Mouse (Mus musculus) frontal cortex, postnatal 36 days (tissue): Measurements from ENCODE around the gene BC035044.
"Not testable (repeated sequence)": the region's sequence is repeated elsewhere in the genome, so short reads cannot be mapped to it uniquely, and the experiment has no call there.

Experiments used
- DNase-seq, 2 experiments: peaks; one replicate each; pipeline ENCODE4 v3.0.0; 2022; ENCODE audit warnings: low spot score in 2 of 2

The BC035044 gene

DNA sequence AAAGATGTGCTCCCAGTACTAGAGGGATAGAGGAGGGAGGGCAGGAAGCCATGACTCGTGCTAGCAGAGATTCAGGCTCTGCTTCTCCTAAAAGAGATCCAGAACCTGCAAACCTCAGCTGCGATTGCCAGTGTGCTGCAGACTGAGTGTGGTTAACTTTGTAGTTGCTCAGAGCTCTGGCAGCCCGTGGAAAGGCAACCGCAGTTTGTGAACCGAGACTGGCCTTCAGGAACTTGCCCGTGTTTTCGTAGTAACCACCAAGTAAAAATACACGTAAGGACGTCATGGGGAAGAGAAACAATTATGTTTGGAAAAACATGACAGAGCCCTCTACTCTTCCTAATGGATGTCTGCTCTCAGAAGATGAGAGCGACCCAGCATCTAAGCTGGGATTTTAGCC is 57.9 kb downstream of the BC035044 start:
- no peak for DNase-seq

DNA sequence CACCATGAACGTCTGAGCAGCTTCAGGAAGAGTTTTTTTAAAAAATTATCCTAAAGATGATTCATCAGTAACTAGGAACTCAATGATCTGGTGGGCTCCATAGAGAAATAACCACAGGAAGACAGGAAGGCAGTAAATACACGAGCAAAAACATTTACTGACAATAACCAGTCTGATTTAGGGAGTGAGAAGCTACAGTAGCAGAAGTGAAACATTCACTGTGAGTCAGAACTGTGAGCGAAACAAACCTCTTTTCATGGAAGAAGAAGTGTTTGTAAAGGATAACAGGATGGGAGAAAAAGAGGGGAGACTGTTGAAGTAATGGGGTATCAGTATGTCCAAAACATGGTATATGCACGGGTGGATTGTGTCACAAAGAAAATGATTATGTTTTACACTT is 61.1 kb downstream of the BC035044 start:
- DNase-seq, result no peak

DNA sequence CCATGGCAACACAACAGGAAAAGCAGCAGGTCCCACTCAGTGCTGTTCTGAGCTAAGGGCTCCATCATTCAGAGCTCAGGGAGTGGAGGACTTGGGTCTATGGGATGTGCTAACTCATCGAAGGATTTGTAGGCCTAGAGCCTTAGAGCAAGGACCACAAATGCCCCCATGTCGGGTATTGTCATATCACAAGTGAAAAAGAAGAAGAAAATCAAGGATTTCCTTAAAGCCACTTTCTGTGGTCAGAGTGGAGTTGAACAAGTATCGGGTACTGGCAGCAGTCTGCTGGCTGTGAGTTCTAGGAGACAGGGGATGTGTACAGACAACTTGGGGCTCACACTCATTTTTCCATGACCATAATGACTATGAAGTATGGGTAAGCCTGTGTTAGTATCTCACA is 64.1 kb downstream of the BC035044 start:
- DNase-seq, result no peak

DNA sequence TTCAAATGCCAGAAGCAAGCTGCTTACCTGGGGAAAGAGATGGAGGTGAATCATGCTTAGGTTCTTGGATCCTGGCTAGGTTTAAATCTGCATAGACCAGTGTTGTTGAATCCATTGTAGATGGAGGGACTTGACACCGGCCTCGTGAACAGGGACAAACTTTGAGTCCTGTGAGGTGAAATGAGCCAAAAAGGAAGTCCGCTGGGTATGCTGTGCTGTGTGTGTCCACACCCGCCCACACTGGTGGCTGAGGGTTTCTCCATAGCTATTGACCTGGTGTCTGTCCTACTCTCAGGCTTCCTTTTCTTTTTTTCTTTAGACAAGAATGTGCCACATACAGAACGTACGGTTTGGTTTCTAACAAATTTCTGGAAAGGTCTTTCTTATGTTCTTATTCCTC is 64.8 kb downstream of the BC035044 start, which contains the start of the genes Gm44511 and Klrb1b:
TSS of gene Gm44511 (minus strand) at position 184 of the 400 bp plus-strand sequence.
TSS of gene Klrb1b (minus strand) at position 200 of the 400 bp plus-strand sequence.
- no peak for DNase-seq

DNA sequence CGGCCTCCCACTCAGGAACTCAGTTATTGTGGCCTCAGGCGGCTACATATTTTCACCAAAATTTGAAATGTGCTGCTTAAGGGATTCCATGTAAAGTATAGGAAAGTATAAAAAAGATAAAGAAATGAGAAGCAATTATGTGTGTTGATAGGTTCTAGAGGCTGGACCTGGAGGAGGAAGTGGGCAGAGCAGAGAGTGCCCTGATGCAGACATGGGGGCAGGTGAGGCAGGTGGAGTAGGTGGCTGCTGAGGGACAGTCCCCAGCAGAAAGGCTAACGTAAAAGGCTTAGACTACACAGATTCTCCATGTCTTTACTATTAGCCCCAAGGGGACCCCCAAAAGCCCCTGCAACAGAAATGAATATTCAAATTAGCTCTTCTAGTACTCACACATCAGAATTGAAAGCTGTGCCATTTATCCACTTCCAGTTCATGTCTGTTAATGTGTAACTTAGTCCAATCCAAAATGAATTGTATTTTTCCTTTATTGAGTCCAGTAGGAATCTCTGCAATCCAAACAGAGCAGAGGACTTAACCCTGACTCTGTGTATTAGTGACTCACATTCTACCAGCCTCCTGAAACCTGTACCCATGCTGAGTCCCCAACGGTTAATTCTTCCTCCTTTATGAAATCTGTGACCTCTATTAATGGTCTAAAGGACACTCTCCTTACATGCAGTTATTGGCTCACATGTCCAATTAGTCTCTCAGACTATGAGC is 72.7 kb downstream of the BC035044 start:
- no peak for DNase-seq

DNA sequence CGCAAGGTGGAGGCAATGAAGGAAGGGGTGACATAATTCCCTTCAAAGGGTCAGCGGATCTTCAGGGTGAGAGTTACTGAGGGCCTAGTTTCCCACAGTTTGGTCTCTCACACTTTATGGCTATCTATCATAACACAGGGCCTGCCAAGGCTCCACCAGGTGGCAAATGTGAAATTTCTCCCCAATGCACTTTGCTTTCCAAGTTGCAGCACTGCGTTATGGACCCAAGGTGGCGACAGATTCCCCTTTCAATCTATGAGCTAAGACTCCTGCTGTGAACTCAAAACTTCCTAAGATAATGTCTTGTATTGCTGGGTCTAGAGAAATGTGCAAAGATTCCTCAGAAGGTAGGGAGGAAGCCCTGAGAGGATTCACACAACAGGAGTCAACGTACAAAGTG is 82.4 kb downstream of the BC035044 start:
- DNase-seq, result no peak

DNA sequence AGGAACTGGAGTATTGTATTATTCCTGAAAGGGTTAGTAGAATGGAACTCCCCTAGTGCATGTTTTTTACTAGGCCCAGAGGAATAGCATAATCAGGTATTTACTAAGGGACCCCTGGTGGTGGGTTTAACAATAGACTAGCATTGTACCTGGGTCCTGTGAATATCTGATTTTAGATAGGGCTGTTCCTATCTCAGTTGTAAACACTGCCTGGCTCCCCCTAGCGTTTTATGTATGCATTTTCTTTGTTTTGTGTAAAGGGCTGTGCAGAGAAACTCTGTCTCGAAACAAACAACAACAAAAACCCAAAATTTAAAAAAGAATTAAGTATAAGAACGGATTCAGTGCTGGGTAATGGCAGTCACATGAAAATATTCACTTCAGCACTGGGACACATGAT is 83.9 kb downstream of the BC035044 start:
- no peak for DNase-seq

DNA sequence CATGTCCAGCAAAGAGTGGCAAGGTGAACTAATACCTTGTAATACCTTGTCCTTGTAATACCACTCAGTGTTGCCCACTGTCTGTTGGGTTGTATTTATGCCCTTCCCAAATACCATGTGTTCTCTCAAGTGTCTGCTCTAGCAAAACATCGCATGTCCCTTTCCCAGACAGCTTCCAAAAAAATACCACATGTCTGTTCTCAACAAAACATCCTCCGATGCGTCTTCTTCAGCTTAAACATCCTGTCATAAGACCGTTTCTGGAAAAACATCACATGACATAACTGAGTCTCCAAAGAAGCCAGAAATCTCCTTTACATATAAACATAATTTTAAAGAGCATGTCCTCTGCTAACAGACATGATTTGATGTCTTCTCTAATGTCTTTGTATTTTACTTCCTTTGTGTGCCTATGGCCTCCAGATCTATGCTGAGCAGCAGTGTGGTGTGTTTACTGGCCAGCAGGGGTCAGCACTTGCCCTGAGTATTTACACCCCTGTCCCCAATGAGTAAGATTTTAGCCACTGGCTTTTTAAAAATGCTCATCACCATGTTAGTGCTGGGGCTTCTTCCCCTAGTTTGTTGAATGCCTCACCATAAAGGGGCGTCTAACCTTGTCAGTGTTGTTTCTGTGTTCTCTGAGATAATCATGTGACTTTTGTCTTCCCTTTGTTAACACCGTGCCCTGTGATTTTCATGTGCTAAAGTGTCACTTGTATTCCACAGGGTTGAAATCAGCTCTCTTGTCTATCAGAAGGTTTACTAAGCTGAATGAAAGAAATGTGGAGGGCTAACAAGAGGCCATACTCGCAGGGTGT is 85.9 kb downstream of the BC035044 start:
- peak in 1 of 2 experiments; percentile 6 for DNase-seq

DNA sequence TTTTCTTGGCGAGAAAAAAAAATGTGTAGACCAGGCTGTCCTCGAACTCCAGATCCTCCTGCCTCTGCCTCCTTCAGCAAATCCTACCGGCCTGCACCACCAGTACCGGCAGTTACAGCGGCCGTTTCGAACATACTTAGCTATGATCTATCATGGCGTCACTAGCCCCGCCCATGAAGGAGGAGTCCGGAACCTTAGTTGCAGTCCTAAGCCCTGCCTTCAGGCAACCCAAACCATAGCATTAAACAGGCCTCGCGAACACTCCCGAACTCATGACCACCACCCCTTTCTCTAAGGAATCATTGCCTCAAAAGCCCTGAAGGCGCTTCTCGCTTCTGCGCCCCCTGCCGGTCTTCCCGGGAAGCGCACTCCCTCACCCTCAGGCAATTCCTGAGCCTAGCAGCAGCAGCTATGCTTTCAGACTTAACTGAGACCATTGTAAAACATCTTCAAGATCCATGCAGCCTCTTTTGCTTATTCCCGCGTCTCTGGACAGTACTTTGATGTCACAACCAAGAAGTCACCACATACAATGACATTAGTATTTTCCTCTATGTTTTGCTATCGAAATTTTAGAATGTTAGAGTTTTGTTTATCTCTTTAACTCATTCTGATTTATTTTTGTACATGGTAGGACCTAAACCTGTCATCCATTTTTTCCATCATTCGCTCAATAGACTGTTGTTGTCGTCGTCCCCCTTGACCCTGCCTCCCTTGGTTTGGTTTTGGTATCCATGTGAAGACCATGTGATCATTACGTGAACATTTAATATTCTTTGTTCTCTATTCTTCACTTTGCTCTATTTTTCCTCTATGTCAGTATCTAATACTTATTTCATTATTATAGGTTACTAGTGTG is 87.7 kb downstream of the BC035044 start:
- peak; percentile 97 to 98 for DNase-seq

DNA sequence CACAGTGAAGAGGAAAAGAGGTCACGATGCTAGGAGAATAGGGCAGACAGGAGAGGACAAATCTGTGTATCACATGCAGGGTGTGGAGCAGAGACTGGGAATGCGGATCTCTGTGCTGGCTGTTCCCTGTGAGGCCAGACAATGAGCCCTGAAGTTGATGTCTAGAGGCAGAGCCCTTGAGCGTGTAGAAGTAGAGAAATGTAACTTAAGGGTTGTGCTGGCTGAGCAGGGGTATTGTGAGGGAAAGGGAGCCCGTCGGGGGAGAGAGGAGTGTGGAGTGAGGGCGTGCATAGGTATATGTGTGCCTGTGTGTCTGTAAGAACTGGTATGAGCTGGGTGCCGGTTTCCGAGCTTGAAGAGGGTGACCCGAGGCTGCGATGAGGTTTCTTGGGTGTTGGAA is 88.4 kb downstream of the BC035044 start:
- peak; percentile 47 to 57 for DNase-seq

DNA sequence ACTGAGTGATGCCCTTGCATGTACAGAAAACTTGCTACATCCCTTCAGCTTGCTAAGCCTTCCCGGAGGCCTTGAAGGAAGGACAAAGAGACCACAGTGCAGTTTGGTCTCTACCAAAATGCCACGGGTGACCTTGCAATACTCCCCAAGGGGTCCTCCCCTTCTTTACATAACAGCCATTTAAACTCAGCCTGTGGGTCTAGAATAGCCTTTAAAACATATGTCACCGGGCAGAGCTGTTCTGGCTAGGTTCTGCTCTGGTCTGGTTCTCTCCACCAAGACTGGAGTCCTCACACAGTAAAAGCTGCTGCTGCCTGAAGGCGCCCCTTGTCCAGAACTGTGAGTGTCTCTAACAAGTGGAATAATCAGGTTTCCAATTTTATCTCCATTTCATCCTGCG is 90.2 kb downstream of the BC035044 start:
- not testable (repeated sequence) for DNase-seq

DNA sequence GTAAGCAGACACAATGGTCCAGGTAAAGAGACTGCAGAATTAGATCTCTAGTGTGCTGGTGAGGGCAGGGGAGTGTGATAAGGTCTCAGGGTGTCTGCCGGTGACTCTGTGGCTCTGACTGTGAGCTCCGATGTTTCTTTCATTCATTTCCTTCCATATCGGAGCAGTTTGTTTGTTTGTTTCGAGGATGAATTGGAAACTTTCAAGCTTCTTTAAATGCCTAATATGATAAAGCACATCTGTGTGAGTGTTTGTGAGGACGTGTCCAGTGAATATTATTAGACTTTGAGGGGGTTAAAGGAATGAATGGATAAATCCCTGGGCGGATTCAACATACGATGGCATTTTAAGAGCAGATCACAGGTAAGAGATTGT is 91.0 kb downstream of the BC035044 start:
- DNase-seq, result no peak

DNA sequence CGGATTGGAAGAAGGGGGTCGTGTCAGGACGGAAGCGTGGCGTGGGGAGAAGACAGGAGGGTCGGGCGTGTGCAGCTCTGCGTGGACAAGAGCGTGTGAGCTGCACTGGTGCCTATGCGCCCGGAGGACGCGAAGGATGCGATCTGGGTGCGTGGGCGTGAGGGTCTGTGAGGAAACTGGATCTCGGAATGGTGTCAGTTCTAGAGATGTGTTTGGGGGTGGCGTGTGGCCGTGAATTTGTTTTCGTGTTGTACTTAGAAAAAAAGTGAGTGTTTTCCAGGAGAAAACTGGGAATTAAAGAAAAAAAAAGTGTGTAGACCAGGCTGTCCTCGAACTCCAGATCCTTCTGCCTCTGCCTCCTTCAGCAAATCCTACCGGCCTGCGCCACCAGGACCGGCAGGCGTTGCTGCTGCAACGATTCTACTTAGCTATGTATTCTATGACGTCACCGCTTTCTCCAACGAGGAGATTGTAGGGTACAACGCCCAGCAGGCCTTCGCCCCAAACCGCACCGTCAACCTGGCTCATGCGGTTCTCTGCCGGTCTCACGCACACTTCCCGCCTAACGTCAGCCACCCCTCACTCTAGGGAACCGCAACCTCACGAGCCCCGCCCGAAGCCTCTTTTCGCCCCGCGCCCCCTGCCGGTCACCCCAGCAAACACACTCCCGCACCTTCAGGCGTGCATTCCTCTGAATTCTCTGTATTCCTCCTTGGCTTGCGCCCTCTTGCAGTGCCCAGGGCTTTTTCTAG is 91.6 kb downstream of the BC035044 start:
- peak; percentile 90 to 94 for DNase-seq
